Mouse (Mus musculus): Measurements from ENCODE around the gene Stam. TPM values are rescaled to one million over a fixed set of nuclear protein-coding genes. Genes with fewer than 3 reads are reported as not detected.

Stam gene
- polyA plus RNA-seq (2014; fragmentation: Nextera tagmentation; extraction: Ambion mirVana) = 96.0 and 109 TPM in 2 replicates

DNA sequence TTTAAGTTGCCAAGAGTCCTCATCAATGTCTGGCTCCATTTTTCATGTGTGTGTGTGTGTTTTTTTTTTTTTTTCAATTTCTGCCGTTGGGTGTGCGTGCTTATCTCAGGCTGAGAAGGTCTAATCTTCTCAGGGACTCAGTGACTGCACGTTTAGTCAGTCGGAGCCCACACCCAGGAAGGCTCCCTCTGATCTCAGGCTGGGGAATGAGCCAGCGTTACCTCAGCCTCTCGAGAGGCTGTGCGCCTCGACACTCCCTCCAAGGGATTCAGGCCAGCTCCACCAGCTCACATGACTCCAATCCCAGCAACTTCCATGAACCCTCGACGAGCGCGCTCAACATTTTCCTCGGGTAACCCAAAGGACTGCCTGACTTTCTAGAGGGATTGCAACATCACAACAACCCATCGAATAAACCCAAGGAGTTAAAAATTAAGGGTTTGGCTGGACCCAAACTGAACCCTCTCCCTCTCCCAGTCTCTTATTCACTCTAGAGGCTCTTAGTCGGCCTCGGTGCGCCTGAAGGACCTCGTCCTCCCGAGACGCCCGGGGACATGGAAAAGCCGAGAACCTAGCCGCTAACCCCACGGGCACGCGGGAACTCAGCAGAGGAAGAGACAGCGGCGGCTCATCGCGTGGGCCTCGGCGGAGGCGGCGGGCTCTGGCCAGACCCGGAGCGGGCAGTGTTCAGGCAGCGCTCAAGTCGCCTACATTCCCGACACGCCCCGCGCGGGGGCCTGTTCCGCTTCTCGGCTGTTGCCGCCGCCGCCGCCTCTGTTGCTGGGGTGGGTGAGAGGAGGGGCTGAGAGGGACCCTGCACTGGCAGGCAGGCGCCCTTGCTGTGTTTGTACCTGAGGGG, at the start of gene Stam:
Gene Stam, plus strand, starts transcription at position 737 of the 859 bp plus-strand sequence.
- no peaks in the 10 kb centered on the region for H3K36me3 ChIP-seq (ENCODE audit: control insufficient read depth, insufficient read depth, low read length)
- no peaks in the 10 kb centered on the region for H3K27me3 ChIP-seq (ENCODE audit: control insufficient read depth, insufficient read depth, low read length)
- H3K27ac ChIP-seq (ENCODE audit: low read depth, low read length) = peak within 1 kb of the TSS; percentile 82
- peak within 1 kb of the TSS; percentile 84 for H3K4me3 ChIP-seq (ENCODE audit: low read depth, low read length)
- peak within 1 kb of the TSS; percentile 78 for H3K4me2 ChIP-seq (ENCODE audit: low read depth, low read length, severe bottlenecking)
- no peaks in the 10 kb centered on the region for H3K4me1 ChIP-seq (replicated peaks; ENCODE audit: control insufficient read depth, insufficient read depth, low read length)
- peak within 1 kb of the TSS; percentile 80 for H3K9ac ChIP-seq (ENCODE audit: low read length)
- 0% methylated on average over 44 of the region's 50 CpGs for WGBS
- peak; percentile 98 for ATAC-seq (replicated peaks; ENCODE audit: low FRiP score)
- no peaks in the 10 kb centered on the region for H3K9me3 ChIP-seq (ENCODE audit: control insufficient read depth, low read length)
- DNase-seq (ENCODE audit: low spot score) = peak; percentile 96

DNA sequence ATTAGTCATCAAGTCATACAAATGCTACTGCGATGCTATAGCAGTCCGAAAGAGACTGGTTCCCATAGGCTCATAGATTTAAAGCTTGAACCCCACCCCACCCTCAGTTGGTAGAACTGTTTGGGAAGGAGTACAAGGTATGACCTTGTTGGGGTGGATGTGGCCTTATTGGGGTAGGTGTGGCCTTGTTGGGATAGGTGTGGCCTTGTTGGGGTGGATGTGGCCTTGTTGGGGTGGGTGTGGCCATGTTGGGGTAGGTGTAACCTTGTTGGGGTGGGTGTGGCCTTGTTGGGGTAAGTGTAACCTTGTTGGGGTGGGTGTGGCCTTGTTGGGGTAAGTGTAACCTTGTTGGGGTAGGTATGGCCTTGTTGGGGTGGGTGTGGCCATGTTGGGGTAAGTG, 32.6 kb upstream of the Stam start:
- Histone ChIP-seq H3K36me3 (ENCODE audit: control insufficient read depth, insufficient read depth, low read length) (no peaks in the 10 kb centered on the region), H3K9ac (ENCODE audit: low read length) (no peak overlapping the region), H3K4me1 (replicated peaks; ENCODE audit: control insufficient read depth, insufficient read depth, low read length) (no peaks in the 10 kb centered on the region), H3K4me2 (ENCODE audit: low read depth, low read length, severe bottlenecking) (no peak overlapping the region), H3K4me3 (ENCODE audit: low read depth, low read length) (no peak overlapping the region), H3K27me3 (ENCODE audit: control insufficient read depth, insufficient read depth, low read length) (no peaks in the 10 kb centered on the region), H3K9me3 (ENCODE audit: control insufficient read depth, low read length) (no peaks in the 10 kb centered on the region), H3K27ac (ENCODE audit: low read depth, low read length) (no peak overlapping the region)
- ATAC-seq (replicated peaks; ENCODE audit: low FRiP score) = no peak
- 93% methylated on average over 2 of the region's 2 CpGs for WGBS
- no peak for DNase-seq (ENCODE audit: low spot score)

DNA sequence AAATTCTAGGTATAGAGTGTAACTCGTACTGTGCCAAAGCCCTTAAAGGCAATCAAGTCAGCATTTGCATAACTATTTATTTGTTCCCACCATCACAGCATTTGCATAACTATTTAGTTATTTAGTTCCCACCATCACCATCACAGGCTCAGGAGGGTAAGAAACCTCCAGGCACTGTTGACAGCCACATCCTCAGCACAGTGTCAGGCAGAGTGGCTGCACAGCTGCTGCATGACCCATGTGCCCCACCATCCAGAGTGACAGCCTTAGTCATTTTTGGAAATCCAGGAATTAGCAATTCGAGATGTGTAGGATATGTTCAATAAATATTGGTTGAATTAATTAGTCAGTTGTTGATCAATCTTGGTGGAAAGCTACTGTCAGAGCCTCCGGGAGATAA, 30.9 kb upstream of the Stam start:
- no peak for ATAC-seq (replicated peaks; ENCODE audit: low FRiP score)

DNA sequence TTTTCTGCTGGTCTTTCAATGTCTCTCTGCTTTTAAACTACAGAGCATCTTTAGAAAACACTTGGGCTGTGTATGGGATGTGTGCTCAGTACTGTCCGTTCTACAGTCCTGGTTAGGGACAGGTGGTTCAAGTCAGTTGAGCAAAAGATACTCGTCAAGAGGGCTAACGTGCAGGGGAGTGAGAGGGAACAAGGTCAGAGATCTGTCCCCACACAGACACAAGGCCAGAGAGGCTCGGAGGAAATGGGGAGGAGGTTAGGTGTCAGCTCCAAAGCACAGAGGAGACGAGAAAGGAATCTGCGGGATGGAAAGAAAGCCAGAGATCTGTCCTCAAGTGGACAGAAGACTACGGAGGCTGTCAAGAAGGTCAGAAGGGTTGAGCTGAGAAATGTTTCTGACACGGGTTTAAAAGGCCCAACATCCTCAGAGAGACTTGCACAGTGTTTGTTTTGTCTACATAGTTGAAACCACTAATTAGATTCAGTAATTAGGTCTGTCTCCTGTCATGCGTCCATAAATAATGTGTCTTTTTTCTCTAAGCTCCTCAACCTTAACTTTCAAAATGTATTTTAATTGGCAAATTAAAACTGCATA, 30.2 kb upstream of the Stam start:
- H3K27ac ChIP-seq (ENCODE audit: low read depth, low read length) = no peak overlapping the region
- 50% methylated on average over 9 of the region's 9 CpGs for WGBS
- no peaks in the 10 kb centered on the region for H3K36me3 ChIP-seq (ENCODE audit: control insufficient read depth, insufficient read depth, low read length)
- no peak overlapping the region for H3K4me3 ChIP-seq (ENCODE audit: low read depth, low read length)
- no peak for DNase-seq (ENCODE audit: low spot score)
- no peak overlapping the region for H3K9ac ChIP-seq (ENCODE audit: low read length)
- no peaks in the 10 kb centered on the region for H3K9me3 ChIP-seq (ENCODE audit: control insufficient read depth, low read length)
- ATAC-seq (replicated peaks; ENCODE audit: low FRiP score) = no peak
- H3K4me1 ChIP-seq (replicated peaks; ENCODE audit: control insufficient read depth, insufficient read depth, low read length) = no peaks in the 10 kb centered on the region
- no peak overlapping the region for H3K4me2 ChIP-seq (ENCODE audit: low read depth, low read length, severe bottlenecking)
- no peaks in the 10 kb centered on the region for H3K27me3 ChIP-seq (ENCODE audit: control insufficient read depth, insufficient read depth, low read length)

More for the DNA sequence above, 30.9 kb upstream of the Stam start:
- no peak overlapping the region for H3K9ac ChIP-seq (ENCODE audit: low read length)
- H3K4me1 ChIP-seq (replicated peaks; ENCODE audit: control insufficient read depth, insufficient read depth, low read length) = no peaks in the 10 kb centered on the region
- H3K9me3 ChIP-seq (ENCODE audit: control insufficient read depth, low read length) = no peaks in the 10 kb centered on the region
- H3K27me3 ChIP-seq (ENCODE audit: control insufficient read depth, insufficient read depth, low read length) = no peaks in the 10 kb centered on the region
- H3K27ac ChIP-seq (ENCODE audit: low read depth, low read length) = no peak overlapping the region
- no peak overlapping the region for H3K4me2 ChIP-seq (ENCODE audit: low read depth, low read length, severe bottlenecking)
- 84% methylated on average over 3 of the region's 3 CpGs for WGBS
- H3K4me3 ChIP-seq (ENCODE audit: low read depth, low read length) = no peak overlapping the region
- no peaks in the 10 kb centered on the region for H3K36me3 ChIP-seq (ENCODE audit: control insufficient read depth, insufficient read depth, low read length)
- no peak for DNase-seq (ENCODE audit: low spot score)

DNA sequence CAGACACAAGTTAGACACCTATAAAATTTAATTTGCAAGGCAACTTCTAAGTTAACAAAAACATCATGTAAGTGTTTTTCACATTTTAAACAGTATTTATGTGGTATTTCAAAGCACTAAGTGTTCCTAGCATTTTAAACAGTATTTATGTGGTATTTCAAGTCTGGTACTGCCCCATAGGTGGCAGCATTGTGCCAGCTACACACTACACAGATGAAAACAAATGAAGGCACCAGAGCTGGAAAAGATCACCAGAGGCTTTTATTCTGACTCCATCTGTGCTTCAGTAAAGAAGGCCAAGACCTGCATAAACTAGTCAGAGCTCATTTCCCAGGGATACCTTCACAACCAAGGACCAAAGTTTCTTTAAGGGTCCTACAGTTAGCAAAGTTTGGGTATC, 25.5 kb upstream of the Stam start:
- Histone ChIP-seq H3K9ac (ENCODE audit: low read length) (no peak overlapping the region), H3K27me3 (ENCODE audit: control insufficient read depth, insufficient read depth, low read length) (no peaks in the 10 kb centered on the region), H3K4me3 (ENCODE audit: low read depth, low read length) (no peak overlapping the region), H3K4me1 (replicated peaks; ENCODE audit: control insufficient read depth, insufficient read depth, low read length) (no peaks in the 10 kb centered on the region), H3K4me2 (ENCODE audit: low read depth, low read length, severe bottlenecking) (no peak overlapping the region), H3K36me3 (ENCODE audit: control insufficient read depth, insufficient read depth, low read length) (no peaks in the 10 kb centered on the region), H3K27ac (ENCODE audit: low read depth, low read length) (no peak overlapping the region), H3K9me3 (ENCODE audit: control insufficient read depth, low read length) (no peaks in the 10 kb centered on the region)
- DNase-seq (ENCODE audit: low spot score) (peak; percentile 69), ATAC-seq (replicated peaks; ENCODE audit: low FRiP score) (peak; percentile 74)

DNA sequence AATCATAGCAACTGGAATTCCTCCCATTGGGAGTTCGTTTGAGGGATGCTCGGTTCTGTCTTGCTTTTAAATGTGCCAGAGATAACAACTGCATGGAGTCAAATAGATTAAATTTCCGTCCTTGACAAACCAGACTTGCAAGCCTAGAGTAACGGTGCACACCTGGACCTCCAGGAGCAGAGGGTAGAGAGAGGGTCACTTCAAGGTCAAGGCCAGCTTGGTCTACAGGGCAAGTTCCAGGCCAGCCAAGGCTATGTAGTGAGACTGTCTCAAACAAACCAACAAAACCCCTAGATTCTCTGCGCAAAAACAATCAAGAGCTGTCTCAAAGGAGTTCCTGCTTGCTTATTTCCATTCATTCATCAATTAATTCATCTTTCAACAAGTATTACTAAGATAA, 25.1 kb upstream of the Stam start:
- H3K9me3 ChIP-seq (ENCODE audit: control insufficient read depth, low read length) = no peaks in the 10 kb centered on the region
- no peak overlapping the region for H3K27ac ChIP-seq (ENCODE audit: low read depth, low read length)
- no peak overlapping the region for H3K4me3 ChIP-seq (ENCODE audit: low read depth, low read length)
- H3K4me1 ChIP-seq (replicated peaks; ENCODE audit: control insufficient read depth, insufficient read depth, low read length) = 0 out of 2 replicates have a peak, but pooled peaks cover 2% of the 10 kb centered on the region
- no peak for ATAC-seq (replicated peaks; ENCODE audit: low FRiP score)
- H3K36me3 ChIP-seq (ENCODE audit: control insufficient read depth, insufficient read depth, low read length) = no peaks in the 10 kb centered on the region
- 80% methylated on average over 5 of the region's 5 CpGs for WGBS
- no peak overlapping the region for H3K9ac ChIP-seq (ENCODE audit: low read length)
- DNase-seq (ENCODE audit: low spot score) = no peak
- H3K27me3 ChIP-seq (ENCODE audit: control insufficient read depth, insufficient read depth, low read length) = no peaks in the 10 kb centered on the region
- no peak overlapping the region for H3K4me2 ChIP-seq (ENCODE audit: low read depth, low read length, severe bottlenecking)

DNA sequence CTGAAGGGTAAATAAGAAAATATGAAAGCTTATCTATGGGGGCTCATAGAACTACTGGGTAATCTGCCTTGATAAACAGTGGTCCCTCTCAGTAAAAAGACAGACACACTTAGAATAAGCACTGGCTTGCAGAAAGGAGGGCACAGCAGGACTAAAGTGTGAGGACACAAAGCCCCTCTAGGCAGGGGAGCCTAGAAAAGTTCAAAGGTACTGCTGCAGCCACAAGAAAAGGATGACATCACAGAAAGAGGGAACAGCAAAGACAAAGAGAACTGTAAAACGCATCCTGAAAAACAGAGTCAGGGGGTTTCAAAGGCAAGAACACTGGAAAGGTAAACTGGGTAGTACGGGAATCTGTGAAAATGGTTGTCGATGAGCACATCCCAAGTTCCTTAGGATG, 20.3 kb upstream of the Stam start:
- H3K36me3 ChIP-seq (ENCODE audit: control insufficient read depth, insufficient read depth, low read length) = no peaks in the 10 kb centered on the region
- no peak for ATAC-seq (replicated peaks; ENCODE audit: low FRiP score)
- 43% methylated on average over 3 of the region's 3 CpGs for WGBS

DNA sequence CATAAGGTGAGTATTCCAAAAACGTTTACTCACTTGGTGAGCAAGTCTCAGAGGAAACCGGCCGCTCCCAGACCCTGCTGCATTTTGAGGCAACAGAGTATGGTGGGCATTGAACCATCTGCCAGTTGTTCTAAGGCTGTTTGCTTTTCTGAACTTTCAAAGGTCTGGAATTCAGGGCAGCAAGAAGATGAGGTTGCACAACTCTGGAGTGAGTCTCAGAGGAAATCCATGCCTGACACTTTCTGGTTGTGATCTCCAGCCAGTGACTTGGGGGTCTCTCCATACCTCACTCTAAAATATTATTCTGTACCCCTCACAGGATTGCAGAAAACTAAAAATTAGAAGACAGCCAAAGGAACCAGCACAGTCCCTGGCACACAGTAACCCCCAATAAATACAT, 19.7 kb upstream of the Stam start:
- 57% methylated on average over 3 of the region's 3 CpGs for WGBS
- Histone ChIP-seq H3K4me3 (ENCODE audit: low read depth, low read length) (no peak overlapping the region), H3K4me2 (ENCODE audit: low read depth, low read length, severe bottlenecking) (no peak overlapping the region), H3K27me3 (ENCODE audit: control insufficient read depth, insufficient read depth, low read length) (no peaks in the 10 kb centered on the region), H3K9ac (ENCODE audit: low read length) (no peak overlapping the region), H3K27ac (ENCODE audit: low read depth, low read length) (no peak overlapping the region), H3K36me3 (ENCODE audit: control insufficient read depth, insufficient read depth, low read length) (no peaks in the 10 kb centered on the region), H3K9me3 (ENCODE audit: control insufficient read depth, low read length) (no peaks in the 10 kb centered on the region), H3K4me1 (replicated peaks; ENCODE audit: control insufficient read depth, insufficient read depth, low read length) (0 out of 2 replicates have a peak, but pooled peaks cover 2% of the 10 kb centered on the region)
- ATAC-seq (replicated peaks; ENCODE audit: low FRiP score) (no peak), DNase-seq (ENCODE audit: low spot score) (no peak)

More for the DNA sequence above, 20.3 kb upstream of the Stam start:
- no peak overlapping the region for H3K4me3 ChIP-seq (ENCODE audit: low read depth, low read length)
- no peak for DNase-seq (ENCODE audit: low spot score)
- H3K9me3 ChIP-seq (ENCODE audit: control insufficient read depth, low read length) = no peaks in the 10 kb centered on the region
- no peak overlapping the region for H3K27ac ChIP-seq (ENCODE audit: low read depth, low read length)
- H3K4me1 ChIP-seq (replicated peaks; ENCODE audit: control insufficient read depth, insufficient read depth, low read length) = 0 out of 2 replicates have a peak, but pooled peaks cover 2% of the 10 kb centered on the region
- no peak overlapping the region for H3K9ac ChIP-seq (ENCODE audit: low read length)
- no peak overlapping the region for H3K4me2 ChIP-seq (ENCODE audit: low read depth, low read length, severe bottlenecking)
- H3K27me3 ChIP-seq (ENCODE audit: control insufficient read depth, insufficient read depth, low read length) = no peaks in the 10 kb centered on the region
